Mouse (Mus musculus) embryonic facial prominence, embryonic 10.5 days (tissue): ENCODE measurements around the gene Aldh3b2. TPM values are rescaled to one million over a fixed set of nuclear protein-coding genes. Genes with fewer than 3 reads are reported as not detected.
A peak's percentile ranks its signal among the peaks of the same experiment; 100 is the strongest.

Source experiments
- DNase-seq: peaks from one replicate; pipeline ENCODE4 v3.0.0-alpha.2; 2017; ENCODE audit warnings: low spot score
- H3K27ac ChIP-seq: fragments of 300-500 bp; sonication (generic); replicated peaks from 2 replicates; pipeline ENCODE4 v1.5.1; 2016; ENCODE audit warnings: mild to moderate bottlenecking
- H3K27me3 ChIP-seq: fragments of 300-500 bp; sonication (generic); replicated peaks from 2 replicates; pipeline ENCODE4 v1.6.1; 2016; ENCODE audit warnings: low read depth, mild to moderate bottlenecking; ENCODE audit not compliant: poor library complexity, severe bottlenecking
- H3K36me3 ChIP-seq: fragments of 300-500 bp; sonication (generic); replicated peaks from 2 replicates; pipeline ENCODE4 v1.6.1; 2016; ENCODE audit warnings: mild to moderate bottlenecking, moderate library complexity
- H3K4me1 ChIP-seq: fragments of 300-500 bp; sonication (generic); 2 replicates; pipeline ENCODE4 v1.6.1; 2016
- H3K4me3 ChIP-seq: fragments of 300-500 bp; sonication (generic); 2 replicates; pipeline ENCODE4 v1.5.1; 2016; ENCODE audit warnings: mild to moderate bottlenecking, moderate library complexity
- H3K9me3 ChIP-seq: fragments of 300-500 bp; sonication (generic); 2 replicates; pipeline ENCODE4 v1.6.1; 2016; ENCODE audit warnings: mild to moderate bottlenecking
- WGBS: fragments of 180-500 bp; shearing (Covaris S2); methylation state at CpG from one replicate; pipeline ENCODE4 v1.1.7; 2016; 5-methylcytosine and 5-hydroxymethylcytosine counted together
- polyA plus RNA-seq: library from polyadenylated mRNA; unstranded; fragments of >200 nt; fragmentation: Nextera tagmentation; extraction: Ambion mirVana; gene quantifications from 2 replicates; pipeline ENCODE4 v1.2.1, GENCODE M21; 2016

Gene Aldh3b2
- polyA plus RNA-seq, 1 experiment from 2014 or later: 1.2 TPM

DNA sequence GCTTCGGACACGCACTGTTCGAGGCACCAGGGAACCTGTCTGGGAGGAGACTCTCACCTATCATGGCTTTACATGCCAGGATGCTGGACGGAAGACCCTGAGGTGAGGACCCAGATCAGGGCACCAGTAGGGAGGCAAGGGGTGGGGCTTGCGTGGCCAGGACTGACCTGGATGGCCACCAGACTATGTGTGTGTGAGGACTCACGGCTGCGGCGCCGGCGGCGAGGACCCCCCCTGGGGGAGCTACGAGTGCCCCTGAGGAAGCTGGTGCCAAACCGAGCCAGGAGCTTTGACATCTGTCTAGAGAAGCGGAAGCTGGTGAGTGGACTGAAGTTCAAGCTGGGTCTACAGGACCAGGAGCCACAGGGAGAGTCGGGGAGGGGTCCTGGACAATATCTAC is 32.2 kb downstream of the Aldh3b2 start:
- Histone ChIP-seq H3K27ac (no peak overlapping the region), H3K4me3 (no peak overlapping the region), H3K9me3 (no peaks in the 10 kb centered on the region), H3K36me3 (peaks cover 50% of the 10 kb centered on the region), H3K4me1 (peaks cover 23% of the 10 kb centered on the region), H3K27me3 (peaks cover 3% of the 10 kb centered on the region; the same call in 1 of the 2 replicates)
- DNase-seq: no peak
- WGBS: 92% methylated on average over 15 of the region's 15 CpGs

DNA sequence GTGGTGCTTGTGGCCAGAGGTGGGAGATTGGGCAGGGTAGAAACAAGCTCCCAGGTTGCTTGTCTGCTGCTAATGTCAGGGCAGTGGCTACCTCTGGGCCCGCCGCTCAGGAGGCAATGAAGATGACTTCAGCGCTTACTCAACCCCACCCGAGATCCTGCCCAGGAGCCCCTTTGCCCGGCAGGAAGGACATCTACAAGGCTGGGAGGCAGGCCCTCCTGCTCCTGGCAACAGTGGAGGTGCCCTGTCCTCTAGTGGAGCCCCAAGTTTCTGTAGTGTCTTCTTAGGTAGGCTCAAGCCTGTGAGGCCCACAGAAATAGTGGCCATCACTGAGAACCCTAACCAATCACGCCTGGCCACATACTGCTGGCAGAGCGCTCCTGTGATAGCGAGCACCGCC is 33.0 kb downstream of the Aldh3b2 start:
- 94% methylated on average over 9 of the region's 9 CpGs for WGBS
- no peak overlapping the region for H3K4me3 ChIP-seq

DNA sequence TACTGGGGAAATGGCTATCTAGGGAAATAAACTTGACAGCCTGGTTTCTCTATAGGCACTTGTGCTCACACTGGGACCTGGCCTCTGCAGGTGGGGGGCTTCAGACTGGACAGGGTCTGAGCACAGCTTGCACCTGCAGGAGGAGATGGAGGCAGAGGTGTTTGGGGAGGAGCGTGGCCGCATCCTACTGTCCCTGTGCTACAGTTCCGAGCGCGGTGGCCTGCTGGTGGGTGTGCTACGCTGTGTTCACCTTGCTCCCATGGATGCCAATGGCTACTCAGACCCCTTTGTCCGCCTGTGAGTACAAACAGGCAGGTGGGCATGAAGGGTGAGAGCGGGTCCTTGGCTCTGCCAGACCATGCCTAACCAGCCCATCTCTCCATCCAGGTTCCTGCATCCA is 33.8 kb downstream of the Aldh3b2 start:
- no peaks in the 10 kb centered on the region for H3K27me3 ChIP-seq
- peaks cover 65% of the 10 kb centered on the region for H3K36me3 ChIP-seq

More for the DNA sequence above, 33.0 kb downstream of the Aldh3b2 start:
- Histone ChIP-seq H3K27me3 (no peaks in the 10 kb centered on the region), H3K27ac (no peak overlapping the region), H3K9me3 (no peaks in the 10 kb centered on the region), H3K36me3 (peaks cover 58% of the 10 kb centered on the region), H3K4me1 (peaks cover 16% of the 10 kb centered on the region)
- DNase-seq: no peak

DNA sequence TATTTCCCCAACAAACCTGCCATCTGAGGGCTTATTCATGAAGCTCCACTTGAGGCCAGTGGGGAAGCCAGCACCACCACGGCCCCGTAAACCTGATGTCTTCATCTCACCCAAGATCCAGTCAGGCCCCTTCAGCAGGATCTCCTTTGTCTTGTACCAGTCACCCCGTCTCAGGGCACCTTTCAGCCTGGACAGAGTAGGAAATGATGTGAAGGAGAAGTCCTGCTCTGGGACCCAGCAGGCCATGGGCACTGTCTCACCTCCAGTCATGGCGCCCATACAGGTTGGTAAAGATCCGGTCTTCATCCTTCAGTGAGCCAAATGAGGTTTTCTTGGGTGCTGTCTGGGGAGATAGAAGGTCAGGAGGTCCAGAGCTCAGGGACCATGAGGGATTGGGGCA is 39.0 kb downstream of the Aldh3b2 start:
- no peaks in the 10 kb centered on the region for H3K27me3 ChIP-seq
- no peaks in the 10 kb centered on the region for H3K9me3 ChIP-seq
- no peak overlapping the region for H3K27ac ChIP-seq
- H3K4me1 ChIP-seq: peaks cover 31% of the 10 kb centered on the region
- peaks cover 49% of the 10 kb centered on the region for H3K36me3 ChIP-seq
- WGBS: 93% methylated on average over 5 of the region's 5 CpGs
- no peak for DNase-seq
- H3K4me3 ChIP-seq: peak overlapping the region; percentile 86; the same call in 1 of the 2 replicates

More for the DNA sequence above, 33.8 kb downstream of the Aldh3b2 start:
- H3K9me3 ChIP-seq: no peaks in the 10 kb centered on the region
- 92% methylated on average over 8 of the region's 8 CpGs for WGBS
- peaks cover 13% of the 10 kb centered on the region for H3K4me1 ChIP-seq
- H3K27ac ChIP-seq: no peak overlapping the region
- H3K4me3 ChIP-seq: no peak overlapping the region
- no peak for DNase-seq

DNA sequence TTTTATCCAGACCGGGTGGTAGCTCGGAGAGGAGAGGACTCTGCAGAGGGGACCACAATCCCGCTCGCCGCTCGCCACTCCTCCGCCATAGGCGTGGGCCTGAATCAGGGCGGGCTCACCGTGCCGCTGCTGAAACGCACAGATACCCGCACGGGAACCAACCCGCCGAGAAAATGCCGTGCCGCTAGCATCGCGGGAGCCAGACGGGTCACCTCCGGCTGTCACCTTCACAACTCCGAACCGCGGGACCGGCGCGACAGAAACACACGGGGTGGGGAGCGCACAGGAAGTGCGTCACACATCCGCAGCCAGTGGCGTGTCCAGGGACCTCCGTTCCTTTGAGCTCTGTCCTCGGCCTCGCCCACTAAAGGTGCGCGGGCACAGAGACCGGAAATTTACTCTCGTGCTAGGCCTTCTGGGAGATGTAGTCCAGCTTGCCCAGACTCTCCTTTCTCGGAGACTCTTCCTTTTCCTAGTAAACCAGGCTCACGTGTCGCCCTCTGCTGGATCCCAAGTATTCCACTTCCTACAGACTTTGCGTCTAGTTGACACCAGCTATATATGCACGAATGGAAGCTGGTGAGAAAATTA is 40.4 kb downstream of the Aldh3b2 start, which contains the start of gene Ndufv1:
Gene Ndufv1 (minus strand): TSS at position 375 of the 591 bp plus-strand sequence.
- peak within 1 kb of the TSS; percentile 86 for H3K4me3 ChIP-seq
- under 1% methylated on average over 45 of the region's 45 CpGs for WGBS
- DNase-seq: peak; percentile 97
- H3K27ac ChIP-seq: peak within 1 kb of the TSS; percentile 83
- H3K36me3 ChIP-seq: peaks cover 35% of the 10 kb centered on the region
- no peaks in the 10 kb centered on the region for H3K9me3 ChIP-seq
- H3K4me1 ChIP-seq: peaks cover 31% of the 10 kb centered on the region
- no peaks in the 10 kb centered on the region for H3K27me3 ChIP-seq

DNA sequence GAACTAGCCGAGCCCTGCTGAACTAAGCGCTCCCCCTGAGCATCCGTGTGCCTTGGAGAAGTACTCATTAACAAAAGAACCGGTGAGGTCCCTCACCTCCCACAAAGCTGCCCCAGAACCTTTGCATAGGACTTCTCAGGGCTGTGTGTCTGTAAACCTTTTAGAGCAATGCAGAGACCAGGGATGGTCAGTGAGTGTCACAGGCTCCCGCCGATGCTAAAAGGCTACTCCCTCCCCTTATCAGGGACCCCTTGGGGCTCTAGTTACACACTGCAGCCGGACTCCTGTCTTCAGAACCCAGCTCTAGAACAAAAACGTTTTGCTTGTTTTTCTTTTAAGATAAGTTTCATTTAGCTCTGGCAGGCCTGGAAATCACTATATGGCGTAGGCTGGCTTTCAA is 40.9 kb downstream of the Aldh3b2 start:
- H3K9me3 ChIP-seq: no peaks in the 10 kb centered on the region
- H3K27me3 ChIP-seq: no peaks in the 10 kb centered on the region
- H3K27ac ChIP-seq: peak overlapping the region; percentile 45
- peaks cover 29% of the 10 kb centered on the region for H3K36me3 ChIP-seq
- H3K4me3 ChIP-seq: peak overlapping the region; percentile 86
- peaks cover 31% of the 10 kb centered on the region for H3K4me1 ChIP-seq
- no peak for DNase-seq
- WGBS: 17% methylated on average over 9 of the region's 9 CpGs

DNA sequence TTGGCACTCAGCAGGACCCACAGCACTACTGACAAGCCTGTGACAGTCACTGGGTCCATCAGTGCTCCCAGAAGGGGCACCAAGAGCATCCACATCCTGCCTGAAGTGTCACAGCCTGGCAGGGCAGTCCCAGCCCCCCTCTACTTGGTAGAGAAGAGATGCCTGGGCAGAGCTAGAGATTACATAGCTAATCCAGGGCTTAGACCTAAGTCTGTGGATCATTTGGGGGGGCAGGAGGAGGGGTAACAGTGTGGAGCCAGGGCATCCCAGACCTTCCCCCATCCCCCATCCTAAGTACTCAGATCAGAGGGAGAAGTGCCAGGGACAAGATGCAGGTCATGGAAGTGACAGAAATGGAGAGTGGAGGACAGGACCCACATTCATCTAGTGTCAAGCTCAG is 42.7 kb downstream of the Aldh3b2 start:
- Histone ChIP-seq H3K27ac (0 out of 2 replicates have a peak overlapping the region, but pooled peaks have one; percentile 42), H3K36me3 (peaks cover 12% of the 10 kb centered on the region), H3K27me3 (no peaks in the 10 kb centered on the region), H3K9me3 (no peaks in the 10 kb centered on the region), H3K4me3 (no peak overlapping the region), H3K4me1 (peaks cover 44% of the 10 kb centered on the region)
- DNase-seq: no peak

DNA sequence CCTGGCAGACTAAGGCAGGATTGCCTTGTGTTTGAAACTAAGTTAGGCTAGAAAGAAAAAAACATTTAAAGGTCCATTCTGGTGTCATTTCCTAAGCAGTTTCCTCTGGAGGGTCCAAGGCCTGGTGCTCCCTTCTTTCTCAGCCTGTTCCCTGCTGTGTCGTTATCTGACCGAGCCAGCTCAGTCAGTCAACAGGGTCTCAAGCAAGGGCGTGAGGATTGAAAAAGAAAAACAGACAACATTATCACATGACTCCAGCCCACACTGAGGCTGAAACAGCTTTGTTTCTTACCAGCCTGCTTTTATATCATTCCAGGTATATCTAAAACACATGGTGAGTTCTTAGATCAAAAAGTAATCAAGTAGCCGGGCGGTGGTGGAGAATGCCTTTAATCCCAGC is 43.5 kb downstream of the Aldh3b2 start:
- H3K27ac ChIP-seq: no peak overlapping the region
- H3K27me3 ChIP-seq: no peaks in the 10 kb centered on the region
- H3K4me1 ChIP-seq: peaks cover 44% of the 10 kb centered on the region
- no peaks in the 10 kb centered on the region for H3K9me3 ChIP-seq
- 54% methylated on average over 5 of the region's 5 CpGs for WGBS
- H3K4me3 ChIP-seq: no peak overlapping the region
- DNase-seq: no peak
- peaks cover 4% of the 10 kb centered on the region for H3K36me3 ChIP-seq

DNA sequence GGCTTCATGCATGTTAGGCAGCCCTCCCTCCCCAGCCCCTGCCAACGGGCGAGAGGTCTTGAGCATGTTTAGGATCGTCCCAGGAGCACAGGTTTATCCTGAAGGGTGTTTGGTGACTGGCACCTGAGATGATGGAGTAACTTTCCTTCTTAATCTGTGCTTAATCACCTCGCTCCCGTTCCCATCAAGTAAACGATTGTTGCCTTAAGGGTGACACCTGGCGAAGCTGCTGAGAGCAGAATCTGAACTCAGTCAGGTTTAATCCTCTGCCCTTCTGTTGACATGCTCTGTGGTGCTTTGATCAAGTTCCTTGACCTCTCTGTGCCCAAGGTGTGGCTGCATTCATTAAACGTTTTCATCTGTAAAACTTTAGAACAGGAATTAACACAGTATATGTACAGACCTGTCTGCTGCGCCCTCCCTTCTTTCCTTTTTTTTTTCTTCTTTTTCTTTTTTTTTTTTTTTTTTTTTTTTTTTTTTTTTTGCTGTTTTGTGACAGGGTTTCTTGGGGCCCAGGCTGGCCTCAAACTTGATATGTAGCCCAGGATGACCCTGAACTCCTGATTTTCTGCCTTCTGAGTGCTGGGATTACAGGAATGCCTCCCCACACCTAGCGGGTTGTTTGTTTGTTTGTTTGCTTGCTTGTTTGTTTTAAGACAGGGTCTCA is 45.9 kb downstream of the Aldh3b2 start:
- Histone ChIP-seq H3K27ac (no peak overlapping the region), H3K27me3 (no peaks in the 10 kb centered on the region), H3K36me3 (no peaks in the 10 kb centered on the region), H3K9me3 (no peaks in the 10 kb centered on the region), H3K4me1 (peaks cover 31% of the 10 kb centered on the region), H3K4me3 (no peak overlapping the region)
- 64% methylated on average over 10 of the region's 10 CpGs for WGBS
- DNase-seq: no peak

DNA sequence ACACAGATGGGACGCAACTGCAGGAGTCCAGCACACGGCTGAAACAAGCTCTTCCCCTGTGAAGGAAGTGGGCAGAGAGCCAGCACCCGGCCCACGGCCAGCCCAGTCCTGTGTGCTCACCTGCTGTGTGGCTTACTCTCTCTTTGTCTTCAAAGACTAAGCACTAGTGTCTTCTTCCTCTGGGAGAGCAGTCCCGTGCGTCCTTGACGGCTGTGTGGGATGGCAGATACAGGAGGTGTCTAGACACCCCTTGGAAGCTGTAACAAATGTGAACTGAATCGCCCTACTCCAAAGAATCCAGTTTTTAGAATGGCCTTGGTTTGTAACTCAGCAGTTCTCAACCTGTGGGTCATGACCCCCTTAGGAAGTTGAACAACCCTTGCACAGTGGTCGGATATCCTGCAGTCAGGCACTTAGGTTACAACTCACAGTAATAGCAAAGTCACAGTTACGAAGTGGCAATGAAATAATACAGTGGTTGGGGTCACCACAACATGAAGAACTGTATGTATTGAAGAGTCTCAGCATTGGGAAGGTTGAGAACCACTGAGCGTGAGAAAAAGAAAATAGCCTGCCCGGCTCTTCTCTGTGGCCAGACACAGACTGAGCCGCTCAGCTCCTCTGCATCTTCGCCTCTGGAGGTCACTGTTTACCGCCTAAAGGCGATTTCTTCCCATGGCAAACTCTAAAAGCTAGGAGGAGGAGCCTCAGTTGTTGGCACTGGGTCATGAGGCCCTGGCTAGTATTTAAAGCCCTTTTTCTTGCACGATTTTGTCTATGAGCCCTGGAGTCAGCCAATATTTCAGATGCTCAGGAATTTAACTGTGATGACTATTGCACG is 46.8 kb downstream of the Aldh3b2 start:
- no peaks in the 10 kb centered on the region for H3K36me3 ChIP-seq
- no peak overlapping the region for H3K4me3 ChIP-seq
- peak overlapping the region; percentile 57 for H3K27ac ChIP-seq
- DNase-seq: peak; percentile 70
- no peaks in the 10 kb centered on the region for H3K27me3 ChIP-seq
- WGBS: 37% methylated on average over 18 of the region's 18 CpGs
- no peaks in the 10 kb centered on the region for H3K9me3 ChIP-seq
- peaks cover 23% of the 10 kb centered on the region; the same call in 1 of the 2 replicates for H3K4me1 ChIP-seq

DNA sequence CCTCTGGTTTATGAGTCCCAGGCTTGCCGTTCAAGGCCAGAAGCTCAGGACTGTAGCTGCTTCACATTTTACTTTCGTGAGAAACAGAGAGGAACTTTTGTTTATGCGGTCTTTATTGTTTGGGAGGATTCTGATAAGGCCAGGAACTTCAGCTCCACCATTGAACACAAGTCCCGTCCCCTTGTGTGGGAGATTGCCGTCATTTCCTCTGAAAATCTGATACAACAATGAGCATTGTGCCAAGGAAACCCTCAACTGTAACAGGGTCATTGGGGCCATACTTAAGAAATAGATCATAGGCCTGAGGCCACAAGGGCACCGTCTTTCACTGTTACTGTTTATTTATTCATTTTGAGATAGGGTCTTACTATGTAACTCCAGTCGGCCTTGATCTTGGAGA is 51.1 kb downstream of the Aldh3b2 start:
- H3K27me3 ChIP-seq: no peaks in the 10 kb centered on the region
- H3K36me3 ChIP-seq: no peaks in the 10 kb centered on the region
- no peak for DNase-seq
- WGBS: 77% methylated on average over 7 of the region's 7 CpGs
- H3K4me1 ChIP-seq: peaks cover 17% of the 10 kb centered on the region
- H3K9me3 ChIP-seq: peaks cover 6% of the 10 kb centered on the region; the same call in 1 of the 2 replicates
- H3K27ac ChIP-seq: no peak overlapping the region
- H3K4me3 ChIP-seq: no peak overlapping the region

DNA sequence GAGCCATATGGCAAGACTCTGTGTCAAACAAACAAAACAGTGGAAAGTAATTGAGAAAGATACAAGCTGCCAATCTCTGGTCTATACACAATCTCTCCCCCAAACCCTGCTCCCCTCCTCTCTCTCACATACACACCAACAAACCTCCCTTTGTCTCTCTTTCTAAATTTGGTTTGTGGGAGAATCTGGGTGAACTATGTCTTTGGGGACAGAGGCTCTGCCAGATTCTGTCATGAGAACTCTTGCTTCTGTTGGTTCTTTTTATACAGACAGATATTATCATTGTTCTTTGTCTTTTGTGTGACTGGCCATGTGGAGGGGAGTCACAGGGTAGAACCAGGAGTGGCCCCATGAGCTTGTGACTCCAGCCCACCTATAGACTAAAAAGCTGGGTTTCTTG is 55.4 kb downstream of the Aldh3b2 start:
- H3K4me3 ChIP-seq: no peak overlapping the region
- no peak for DNase-seq

More for the DNA sequence above, 55.4 kb downstream of the Aldh3b2 start:
- Histone ChIP-seq H3K4me1 (peaks cover 5% of the 10 kb centered on the region), H3K9me3 (peaks cover 6% of the 10 kb centered on the region; the same call in 1 of the 2 replicates), H3K36me3 (no peaks in the 10 kb centered on the region), H3K27me3 (no peaks in the 10 kb centered on the region), H3K27ac (no peak overlapping the region)
